Mouse (Mus musculus): ENCODE results near the gene Fbln7.

- TF ChIP-seq CTCF (IDR thresholded peaks at IDR 0.05; ENCODE audit: control insufficient read depth, insufficient read depth, insufficient read length) (no peak), MAX (IDR thresholded peaks at IDR 0.05) (no peak), CEBPB (IDR thresholded peaks at IDR 0.05; ENCODE audit: low read depth) (no peak), USF1 (IDR thresholded peaks at IDR 0.05; ENCODE audit: low read depth) (no peak), FOSL1 (IDR thresholded peaks at IDR 0.05; ENCODE audit: insufficient read depth, low read length, poor library complexity, severe bottlenecking) (no peak), MYOG (IDR thresholded peaks at IDR 0.05; ENCODE audit: control insufficient read depth, extremely low read depth, insufficient read length) (no peak), MYOD1 (IDR thresholded peaks at IDR 0.05; ENCODE audit: control insufficient read depth, insufficient read length, low read depth) (no peak)
These were observed 12.7 kb downstream of the Fbln7 start for GRCm38 (mm10) chr2:128875526-128875925.
